Mouse (Mus musculus) MEL-GATA-1-ER (cell line): Measurements from ENCODE around the gene Il9r.

ENCODE experiments used
- DNase-seq: peaks from one replicate; pipeline ENCODE4 v3.0.0-alpha.2; 2012; ENCODE audit warnings: low read depth; ENCODE audit errors: extremely low read depth

Il9r gene

GRCm38 (mm10) chr11:32200075-32200601 is at the start of gene Il9r:
Il9r (minus strand) TSS chr11:32200279.
- peak; percentile 89 for DNase-seq

- no peak for DNase-seq
Measured at GRCm38 (mm10) chr11:32248350-32248749, 48.3 kb upstream of the Il9r start.

- no peak for DNase-seq
Measured at GRCm38 (mm10) chr11:32247068-32247467, 47.0 kb upstream of the Il9r start.

GRCm38 (mm10) chr11:32245614-32246013 is 45.5 kb upstream of the Il9r start:
- DNase-seq: peak; percentile 88

GRCm38 (mm10) chr11:32244617-32245016 is 44.5 kb upstream of the Il9r start:
- no peak for DNase-seq

- no peak for DNase-seq
Measured at GRCm38 (mm10) chr11:32244064-32244463, 44.0 kb upstream of the Il9r start.

GRCm38 (mm10) chr11:32243205-32243955 is 43.3 kb upstream of the Il9r start:
- no peak for DNase-seq

- no peak for DNase-seq
Measured at GRCm38 (mm10) chr11:32242209-32242608, 42.1 kb upstream of the Il9r start.

- no peak for DNase-seq
Measured at GRCm38 (mm10) chr11:32241391-32241790, 41.3 kb upstream of the Il9r start.

- no peak for DNase-seq
Measured at GRCm38 (mm10) chr11:32238093-32238860, 38.2 kb upstream of the Il9r start.

- no peak for DNase-seq
Measured at GRCm38 (mm10) chr11:32237411-32237795, 37.3 kb upstream of the Il9r start.

- DNase-seq: no peak
Measured at GRCm38 (mm10) chr11:32236712-32237410, 36.8 kb upstream of the Il9r start.

- no peak for DNase-seq
Measured at GRCm38 (mm10) chr11:32236132-32236531, 36.1 kb upstream of the Il9r start.

GRCm38 (mm10) chr11:32235646-32236045 is 35.6 kb upstream of the Il9r start:
- DNase-seq: no peak

- DNase-seq: no peak
Measured at GRCm38 (mm10) chr11:32234816-32235485, 34.9 kb upstream of the Il9r start.

- DNase-seq: no peak
Measured at GRCm38 (mm10) chr11:32233895-32234294, 33.8 kb upstream of the Il9r start.

- DNase-seq: no peak
Measured at GRCm38 (mm10) chr11:32232848-32233247, 32.8 kb upstream of the Il9r start.

GRCm38 (mm10) chr11:32231125-32231524 is 31.0 kb upstream of the Il9r start:
- no peak for DNase-seq

- no peak for DNase-seq
Measured at GRCm38 (mm10) chr11:32230220-32230619, 30.1 kb upstream of the Il9r start.

GRCm38 (mm10) chr11:32228292-32228845 is 28.3 kb upstream of the Il9r start:
- DNase-seq: no peak

- DNase-seq: no peak
Measured at GRCm38 (mm10) chr11:32227555-32227954, 27.5 kb upstream of the Il9r start.
